Mouse (Mus musculus): ENCODE data around the gene Plekhm3. TPM values are rescaled to one million over a fixed set of nuclear protein-coding genes. Genes with fewer than 3 reads are reported as not detected.

The Plekhm3 gene
- polyA plus RNA-seq, 1 experiment from 2014 or later, result 9.5 TPM

DNA sequence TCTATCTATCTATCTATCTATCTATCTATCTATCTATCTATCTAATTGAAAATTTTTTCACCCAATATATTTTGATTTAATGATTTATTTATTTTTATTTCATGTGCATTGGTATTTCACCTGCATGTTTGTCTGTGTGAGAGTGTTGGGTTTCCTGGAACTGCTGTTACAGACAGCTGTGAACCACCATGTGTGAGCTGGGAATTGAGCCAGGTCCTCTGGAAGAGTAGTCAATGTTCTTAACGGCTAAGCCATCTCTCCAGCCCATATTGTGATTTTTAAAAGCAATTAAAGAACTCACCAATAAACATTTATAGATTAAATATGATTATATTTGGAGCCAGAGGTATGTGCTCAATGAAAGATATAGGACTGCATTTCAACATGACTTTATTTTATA is 148.9 kb downstream of the Plekhm3 start:
- no peaks in the 10 kb centered on the region for H3K36me3 ChIP-seq
- H3K9ac ChIP-seq, result no peak overlapping the region
- H3K4me1 ChIP-seq, result peaks cover 25% of the 10 kb centered on the region
- no peak overlapping the region for H3K4me2 ChIP-seq (replicated peaks)
- H3K9me3 ChIP-seq, result no peaks in the 10 kb centered on the region
- H3K27me3 ChIP-seq, result no peaks in the 10 kb centered on the region
- no peak for ATAC-seq (ENCODE audit: low FRiP score, low read depth)
- WGBS, result 28% methylated on average over 1 of the region's 1 CpGs
- H3K4me3 ChIP-seq, result no peak overlapping the region
- no peak overlapping the region for H3K27ac ChIP-seq

DNA sequence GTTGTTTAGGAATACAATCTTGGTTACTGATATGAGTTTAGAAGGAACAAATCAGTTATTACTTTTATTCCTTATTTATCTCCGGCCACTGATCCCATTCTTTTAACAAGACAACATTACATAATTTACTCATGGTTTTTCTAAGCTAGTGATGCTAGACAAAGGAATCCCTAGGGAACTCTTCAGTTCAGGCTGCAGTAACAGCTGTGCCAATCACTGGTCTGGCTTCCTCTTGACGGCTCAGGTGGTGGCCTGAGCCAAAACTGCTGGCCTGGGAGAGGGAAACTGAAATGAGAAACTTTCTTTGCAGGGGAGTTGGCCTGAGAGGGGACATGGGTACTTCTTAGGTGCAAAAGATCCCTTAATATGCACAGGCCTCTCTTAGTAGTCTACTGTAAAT is 151.4 kb downstream of the Plekhm3 start:
- Histone ChIP-seq H3K9me3 (no peaks in the 10 kb centered on the region), H3K36me3 (no peaks in the 10 kb centered on the region), H3K4me2 (replicated peaks) (no peak overlapping the region), H3K27ac (no peak overlapping the region), H3K4me1 (peaks cover 26% of the 10 kb centered on the region), H3K9ac (no peak overlapping the region), H3K4me3 (no peak overlapping the region), H3K27me3 (no peaks in the 10 kb centered on the region)
- WGBS, result 46% methylated on average over 2 of the region's 2 CpGs
- ATAC-seq (ENCODE audit: low FRiP score, low read depth), result no peak

DNA sequence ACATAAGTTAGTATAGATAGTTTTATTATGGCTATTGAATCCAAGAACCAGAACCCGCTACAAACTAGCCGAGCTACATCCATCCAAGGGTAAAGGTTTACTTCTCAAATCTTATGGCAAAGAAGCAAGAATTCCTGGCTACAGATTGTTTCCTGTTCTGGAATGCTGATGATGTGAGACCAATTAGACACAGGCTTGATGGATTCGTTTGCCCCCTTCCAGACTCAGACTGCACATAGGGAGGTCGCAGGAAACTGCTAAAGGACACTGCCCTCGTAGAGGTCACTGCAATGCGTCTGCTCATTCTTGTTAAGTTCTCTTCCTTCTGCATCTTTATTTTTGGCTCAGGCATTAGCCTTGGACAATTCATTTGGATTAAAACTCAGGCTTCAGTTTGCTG is 154.0 kb downstream of the Plekhm3 start:
- H3K4me2 ChIP-seq (replicated peaks), result no peak overlapping the region
- H3K9me3 ChIP-seq, result no peaks in the 10 kb centered on the region
- H3K4me1 ChIP-seq, result peaks cover 12% of the 10 kb centered on the region
- no peaks in the 10 kb centered on the region for H3K36me3 ChIP-seq
- 29% methylated on average over 6 of the region's 6 CpGs for WGBS
- no peak overlapping the region for H3K27ac ChIP-seq
- ATAC-seq (ENCODE audit: low FRiP score, low read depth), result no peak
- H3K4me3 ChIP-seq, result no peak overlapping the region
- no peaks in the 10 kb centered on the region for H3K27me3 ChIP-seq
- H3K9ac ChIP-seq, result no peak overlapping the region

DNA sequence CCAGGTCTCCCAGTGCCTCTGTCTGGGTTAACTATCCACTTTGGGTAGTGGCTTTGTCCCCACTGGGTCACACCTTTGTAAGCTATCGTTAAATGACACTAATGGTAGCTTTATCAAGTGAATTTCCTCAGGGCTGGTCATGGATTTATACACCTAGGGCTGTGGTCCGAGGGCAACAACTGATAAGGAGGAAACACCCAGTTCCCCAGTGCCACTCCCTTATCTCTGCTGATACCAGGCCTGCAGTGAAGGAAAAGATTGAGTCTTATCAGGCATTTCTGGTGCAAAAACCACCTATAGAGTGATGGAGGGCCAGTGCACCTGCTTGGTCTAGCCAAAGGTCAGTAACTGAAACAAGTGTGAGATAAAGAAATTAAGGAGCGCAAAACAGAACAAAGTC is 159.0 kb downstream of the Plekhm3 start:
- H3K4me3 ChIP-seq, result no peak overlapping the region
- ATAC-seq (ENCODE audit: low FRiP score, low read depth), result no peak
- 92% methylated on average over 3 of the region's 3 CpGs for WGBS

DNA sequence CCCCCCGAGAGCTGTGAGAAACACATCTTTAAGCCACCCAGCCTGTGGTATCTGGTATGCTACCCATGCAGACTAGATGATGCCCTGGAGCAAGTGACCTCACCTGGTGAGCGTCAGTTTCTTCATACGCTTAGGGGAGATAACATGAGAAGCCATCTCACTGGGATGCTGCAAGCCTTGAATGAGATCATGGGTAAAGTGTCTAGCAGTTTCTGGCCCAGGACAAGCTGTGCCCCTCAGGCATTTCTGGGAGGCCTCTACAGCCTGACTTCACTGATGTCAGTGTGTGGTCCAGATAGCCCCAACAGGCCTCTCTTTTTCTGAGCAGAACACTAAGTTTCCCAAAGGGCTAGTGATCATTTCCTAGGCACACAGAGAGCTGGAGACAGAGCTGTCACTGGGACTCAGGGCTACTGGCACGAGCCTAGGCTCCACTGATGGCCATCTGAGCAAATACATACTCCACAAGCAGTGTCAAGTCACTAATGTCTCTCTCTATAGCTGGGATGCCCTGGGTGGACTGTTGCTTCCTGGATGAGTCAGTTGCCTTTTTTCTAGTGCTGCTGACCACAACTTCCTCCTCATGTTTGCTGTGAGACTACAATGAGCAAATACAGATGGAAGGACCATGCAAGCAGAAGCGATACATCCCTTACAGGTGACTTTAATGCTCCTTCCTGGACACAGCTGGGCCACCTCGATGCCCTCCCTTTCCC is 159.6 kb downstream of the Plekhm3 start:
- ATAC-seq (ENCODE audit: low FRiP score, low read depth), result no peak
- Histone ChIP-seq H3K27ac (no peak overlapping the region), H3K27me3 (no peaks in the 10 kb centered on the region), H3K4me2 (replicated peaks) (no peak overlapping the region), H3K4me3 (no peak overlapping the region), H3K9ac (no peak overlapping the region), H3K36me3 (peaks cover 7% of the 10 kb centered on the region), H3K4me1 (peaks cover 26% of the 10 kb centered on the region), H3K9me3 (no peaks in the 10 kb centered on the region)
- 84% methylated on average over 6 of the region's 6 CpGs for WGBS

More for the DNA sequence above, 159.0 kb downstream of the Plekhm3 start:
- no peak overlapping the region for H3K4me2 ChIP-seq (replicated peaks)
- peaks cover 20% of the 10 kb centered on the region for H3K4me1 ChIP-seq
- H3K27me3 ChIP-seq, result no peaks in the 10 kb centered on the region
- no peak overlapping the region for H3K9ac ChIP-seq
- H3K9me3 ChIP-seq, result no peaks in the 10 kb centered on the region
- peaks cover 7% of the 10 kb centered on the region for H3K36me3 ChIP-seq
- H3K27ac ChIP-seq, result no peak overlapping the region

DNA sequence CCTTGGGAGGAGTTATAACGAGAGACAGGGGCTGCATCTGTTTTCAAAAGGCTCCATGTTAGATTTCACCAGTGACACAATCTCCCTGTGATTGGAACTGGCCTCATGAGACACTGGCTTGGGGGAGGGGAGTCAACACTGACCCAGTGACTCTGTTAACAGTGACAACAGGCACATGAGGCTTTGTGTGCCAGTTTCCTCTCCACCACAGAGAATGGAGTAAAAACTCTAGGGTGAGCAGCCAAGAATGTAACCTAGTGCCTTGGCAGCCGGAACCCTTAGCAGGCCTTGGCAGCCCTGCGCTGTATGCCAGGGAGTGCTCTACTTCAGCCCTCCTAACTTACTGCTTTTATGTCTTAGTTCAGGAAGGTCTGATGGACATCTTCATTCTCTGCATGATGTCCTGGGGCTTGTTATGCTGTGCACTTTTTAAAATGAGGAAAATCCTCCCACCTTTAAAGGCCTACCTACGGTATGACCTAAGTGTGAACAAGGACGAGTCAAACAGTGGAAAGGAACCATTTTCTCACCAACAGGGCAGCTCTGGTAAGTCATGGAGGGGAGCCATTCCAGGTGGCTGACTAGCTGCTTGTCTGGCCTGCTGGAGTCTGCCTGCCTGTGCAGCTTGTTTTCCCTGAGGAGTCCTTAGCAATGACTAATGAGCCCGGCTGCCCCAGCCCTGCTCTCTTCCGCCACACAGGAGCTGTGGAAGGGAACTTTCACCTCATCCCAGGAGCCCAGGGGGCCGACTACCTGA is 161.2 kb downstream of the Plekhm3 start:
- no peak overlapping the region for H3K9ac ChIP-seq
- ATAC-seq (ENCODE audit: low FRiP score, low read depth), result 0 out of 2 replicates have a peak, but pooled peaks have one; percentile 49

DNA sequence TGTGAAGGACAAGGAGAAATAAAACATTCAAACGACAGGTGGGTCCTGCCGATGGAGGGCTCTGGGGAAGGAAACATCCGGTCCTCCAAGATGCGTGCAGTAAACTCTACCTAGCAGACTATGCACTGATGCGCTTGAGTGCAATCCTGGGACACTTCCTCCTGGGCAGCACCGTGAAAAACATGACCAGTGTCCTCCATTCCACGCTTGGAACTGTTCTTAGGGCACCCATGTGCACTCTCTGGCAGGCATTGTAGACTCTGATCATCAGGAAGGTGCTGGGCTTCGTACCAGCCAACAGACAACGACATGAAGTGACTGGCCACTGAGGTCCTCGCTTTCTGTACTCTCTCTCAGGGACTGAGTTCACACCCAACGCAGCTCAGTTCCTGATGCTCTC is 162.5 kb downstream of the Plekhm3 start:
- no peak for ATAC-seq (ENCODE audit: low FRiP score, low read depth)
- Histone ChIP-seq H3K27ac (no peak overlapping the region), H3K4me3 (no peak overlapping the region), H3K36me3 (peaks cover 7% of the 10 kb centered on the region), H3K9me3 (no peaks in the 10 kb centered on the region), H3K4me2 (replicated peaks) (no peak overlapping the region), H3K27me3 (no peaks in the 10 kb centered on the region), H3K4me1 (peaks cover 42% of the 10 kb centered on the region), H3K9ac (no peak overlapping the region)
- WGBS, result 93% methylated on average over 11 of the region's 11 CpGs

More for the DNA sequence above, 161.2 kb downstream of the Plekhm3 start:
- WGBS, result 53% methylated on average over 8 of the region's 8 CpGs
- H3K36me3 ChIP-seq, result peaks cover 7% of the 10 kb centered on the region
- no peak overlapping the region; the same call in 1 of the 2 replicates for H3K27ac ChIP-seq
- no peak overlapping the region for H3K4me2 ChIP-seq (replicated peaks)
- no peak overlapping the region for H3K4me3 ChIP-seq
- H3K27me3 ChIP-seq, result no peaks in the 10 kb centered on the region
- peaks cover 42% of the 10 kb centered on the region for H3K4me1 ChIP-seq
- H3K9me3 ChIP-seq, result no peaks in the 10 kb centered on the region

DNA sequence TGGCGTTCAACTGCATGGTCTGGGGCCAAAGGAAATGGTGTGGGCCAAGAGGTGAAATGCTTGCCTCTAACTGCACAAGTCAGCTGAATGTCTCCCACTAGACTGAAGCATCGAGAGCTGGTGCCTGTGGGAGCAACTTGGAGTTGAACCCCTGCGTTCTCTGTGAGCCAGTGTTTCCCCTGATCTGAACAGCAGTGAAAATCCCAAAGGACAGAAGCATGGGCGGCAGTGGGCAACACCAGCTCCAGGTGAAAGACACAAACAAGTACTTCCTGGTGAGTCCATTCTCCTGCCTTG is 163.4 kb downstream of the Plekhm3 start:
- peak overlapping the region; percentile 83; the same call in 1 of the 2 replicates for H3K27ac ChIP-seq

DNA sequence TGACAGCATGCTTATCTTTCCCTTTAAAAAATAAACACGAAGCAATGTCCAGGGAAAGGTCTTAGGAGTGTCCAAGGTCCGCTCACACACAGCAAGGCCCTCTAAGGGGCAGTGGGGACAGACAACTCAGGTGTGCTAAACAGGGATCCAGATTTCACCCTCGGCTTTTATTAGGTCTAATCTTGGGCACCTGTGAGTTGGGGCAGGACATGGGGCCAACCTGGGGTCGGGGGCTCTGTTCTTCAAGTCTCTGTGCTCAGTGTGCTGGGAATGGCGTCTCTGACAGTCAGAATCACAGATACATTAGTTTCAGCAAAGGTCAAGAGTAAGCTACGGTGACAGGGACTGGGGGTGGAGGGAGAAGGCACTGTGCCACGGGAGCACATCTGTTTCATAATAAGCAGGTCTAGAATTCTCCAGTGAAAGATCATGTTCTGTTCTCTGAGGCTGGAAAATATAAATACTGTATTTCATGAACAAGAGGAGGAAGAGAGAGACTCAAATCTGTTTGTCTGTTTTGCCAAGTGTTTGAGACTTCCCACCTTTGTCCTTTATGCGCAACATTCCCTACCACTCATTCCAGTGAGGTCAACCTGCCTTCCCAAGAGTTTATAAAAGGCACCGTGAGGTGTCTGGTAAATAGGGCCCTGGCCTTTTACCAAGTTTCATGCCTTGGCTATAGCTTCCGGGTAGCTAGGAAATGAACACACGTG is 163.9 kb downstream of the Plekhm3 start:
- peaks cover 42% of the 10 kb centered on the region for H3K4me1 ChIP-seq
- no peak overlapping the region for H3K4me2 ChIP-seq (replicated peaks)
- H3K9me3 ChIP-seq, result no peaks in the 10 kb centered on the region
- ATAC-seq (ENCODE audit: low FRiP score, low read depth), result no peak
- WGBS, result 65% methylated on average over 11 of the region's 11 CpGs
- no peak overlapping the region for H3K9ac ChIP-seq
- peaks cover 7% of the 10 kb centered on the region for H3K36me3 ChIP-seq
- H3K4me3 ChIP-seq, result no peak overlapping the region
- H3K27me3 ChIP-seq, result no peaks in the 10 kb centered on the region
- peak overlapping the region; percentile 83 for H3K27ac ChIP-seq

More for the DNA sequence above, 163.4 kb downstream of the Plekhm3 start:
- Histone ChIP-seq H3K4me3 (no peak overlapping the region), H3K9ac (no peak overlapping the region), H3K27me3 (no peaks in the 10 kb centered on the region), H3K4me2 (replicated peaks) (no peak overlapping the region), H3K4me1 (peaks cover 42% of the 10 kb centered on the region), H3K9me3 (no peaks in the 10 kb centered on the region), H3K36me3 (peaks cover 7% of the 10 kb centered on the region)
- 63% methylated on average over 4 of the region's 4 CpGs for WGBS
- ATAC-seq (ENCODE audit: low FRiP score, low read depth), result no peak

DNA sequence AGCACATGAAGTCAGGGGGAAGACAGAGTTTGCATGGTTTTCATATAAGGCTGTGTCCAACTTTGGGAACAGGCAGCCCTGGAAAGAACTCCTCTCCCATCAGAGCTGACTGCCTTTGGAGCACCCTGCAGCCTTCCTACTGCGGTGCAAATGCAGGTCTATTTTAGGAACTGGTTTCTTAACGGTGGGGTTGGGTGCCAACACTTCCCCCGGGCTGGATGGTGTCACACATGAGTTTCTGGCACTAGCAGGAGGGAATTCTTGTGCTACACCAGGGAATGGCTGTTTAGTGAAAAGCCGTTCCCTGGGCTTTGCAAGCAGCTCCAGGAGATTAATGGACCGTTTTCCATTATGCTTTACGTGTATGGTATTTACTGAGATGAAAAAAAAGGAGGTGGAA is 164.8 kb downstream of the Plekhm3 start:
- H3K27me3 ChIP-seq, result no peaks in the 10 kb centered on the region
- no peak overlapping the region for H3K9ac ChIP-seq
- peak overlapping the region; percentile 83 for H3K27ac ChIP-seq
- peak; percentile 30; the same call in 1 of the 2 replicates for ATAC-seq (ENCODE audit: low FRiP score, low read depth)
- H3K4me2 ChIP-seq (replicated peaks), result 0 out of 2 replicates have a peak overlapping the region, but pooled peaks have one; percentile 4
- peaks cover 42% of the 10 kb centered on the region for H3K4me1 ChIP-seq
- no peaks in the 10 kb centered on the region for H3K9me3 ChIP-seq
- no peak overlapping the region for H3K4me3 ChIP-seq
- H3K36me3 ChIP-seq, result peaks cover 7% of the 10 kb centered on the region
- WGBS, result 23% methylated on average over 6 of the region's 6 CpGs

DNA sequence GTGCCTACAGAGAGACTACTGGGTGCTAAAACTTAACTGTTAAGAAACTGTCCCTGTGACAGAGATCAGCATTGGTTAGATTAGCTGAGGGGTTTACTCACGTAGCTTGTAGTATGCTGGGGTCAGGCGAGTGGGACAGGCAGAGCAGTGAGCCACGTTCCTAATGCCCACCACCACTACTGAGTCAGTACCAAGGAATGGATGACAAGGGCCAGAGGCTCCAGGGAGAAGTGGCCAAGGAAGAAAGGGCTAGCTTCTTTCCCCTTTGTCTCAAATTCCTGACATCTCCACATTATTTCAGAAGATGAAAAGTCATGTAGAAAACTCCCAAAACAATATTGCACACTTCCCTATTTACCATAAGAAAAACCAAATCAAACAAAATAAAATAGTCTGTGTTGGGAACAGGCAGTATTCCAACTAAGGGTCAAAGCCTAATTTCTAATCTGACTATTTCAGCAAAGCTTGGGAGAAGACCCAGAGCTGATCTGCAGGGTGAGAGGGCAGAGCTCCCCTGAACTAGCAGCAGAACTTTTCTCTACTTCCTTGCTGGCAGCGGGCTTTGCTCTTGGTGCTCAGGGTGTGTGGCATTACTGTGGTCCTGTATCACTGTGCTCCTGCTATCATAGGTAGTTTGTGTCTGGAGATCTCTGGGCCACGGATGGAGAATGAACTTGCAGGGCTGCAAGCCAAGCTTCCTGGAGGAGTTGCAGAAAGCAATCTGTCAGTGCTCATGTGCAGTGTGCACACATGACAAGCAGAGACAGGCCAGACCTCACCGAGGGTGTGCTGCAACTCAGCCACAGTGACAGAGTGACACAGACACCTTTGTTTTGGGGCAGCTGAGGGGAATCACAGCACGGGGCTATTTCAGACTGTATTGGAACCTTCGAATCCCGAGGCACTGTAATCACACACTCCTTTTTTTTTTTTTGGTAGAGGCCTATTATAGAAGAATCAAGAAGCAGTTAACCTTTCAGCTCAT is 165.5 kb downstream of the Plekhm3 start:
- Histone ChIP-seq H3K9ac (no peak overlapping the region), H3K9me3 (no peaks in the 10 kb centered on the region), H3K4me1 (peaks cover 41% of the 10 kb centered on the region), H3K27ac (peak overlapping the region; percentile 83), H3K4me2 (replicated peaks) (no peak overlapping the region), H3K36me3 (peaks cover 7% of the 10 kb centered on the region), H3K4me3 (no peak overlapping the region), H3K27me3 (no peaks in the 10 kb centered on the region)
- peak; percentile 59 for ATAC-seq (ENCODE audit: low FRiP score, low read depth)
- WGBS, result 51% methylated on average over 9 of the region's 9 CpGs
